Mouse (Mus musculus) liver, embryonic 11.5 days (tissue): Measurements from ENCODE around the gene Actn3. TPM values are rescaled to one million over a fixed set of nuclear protein-coding genes. Genes with fewer than 3 reads are reported as not detected.

Source experiments
- ATAC-seq: fragments of 200-750 bp; cut with Nextera tagmentation; replicated peaks from 2 replicates; pipeline ENCODE4 v1.8.0; 2017; ENCODE audit warnings: moderate number of reproducible peaks, mild to moderate bottlenecking, moderate TSS enrichment, moderate library complexity; ENCODE audit not compliant: low FRiP score
- DNase-seq: peaks from one replicate; pipeline ENCODE4 v3.0.0-alpha.2; 2017; ENCODE audit warnings: low spot score
- H3K27ac ChIP-seq: fragments of 300-500 bp; sonication (generic); 2 replicates; pipeline ENCODE4 v1.5.1; 2014; ENCODE audit warnings: mild to moderate bottlenecking, low read depth, low read length, control low read depth
- H3K27me3 ChIP-seq: fragments of 300-500 bp; sonication (generic); replicated peaks from 2 replicates; pipeline ENCODE4 v1.6.1; 2014; ENCODE audit warnings: low read length, mixed read lengths; ENCODE audit not compliant: control insufficient read depth, insufficient read depth
- H3K36me3 ChIP-seq: fragments of 300-500 bp; sonication (generic); 2 replicates; pipeline ENCODE4 v1.6.1; 2014; ENCODE audit warnings: mild to moderate bottlenecking, low read length, moderate library complexity, mixed read lengths; ENCODE audit not compliant: control insufficient read depth, insufficient read depth
- H3K4me1 ChIP-seq: fragments of 300-500 bp; sonication (generic); replicated peaks from 2 replicates; pipeline ENCODE4 v1.6.1; 2014; ENCODE audit warnings: low read length, mixed read lengths; ENCODE audit not compliant: control insufficient read depth, insufficient read depth
- H3K4me2 ChIP-seq: fragments of 300-500 bp; sonication (generic); 2 replicates; pipeline ENCODE4 v1.6.1; 2014; ENCODE audit warnings: mild to moderate bottlenecking, control low read depth, moderate library complexity
- H3K4me3 ChIP-seq: fragments of 300-500 bp; sonication (generic); 2 replicates; pipeline ENCODE4 v1.5.1; 2014; ENCODE audit warnings: low read depth, low read length, control low read depth
- H3K9ac ChIP-seq: fragments of 300-500 bp; sonication (generic); 2 replicates; pipeline ENCODE4 v1.6.1; 2014; ENCODE audit warnings: low read depth, low read length, control low read depth
- H3K9me3 ChIP-seq: fragments of 300-500 bp; sonication (generic); 2 replicates; pipeline ENCODE4 v1.6.1; 2016; ENCODE audit warnings: low read length, inconsistent platforms, mixed read lengths; ENCODE audit not compliant: control insufficient read depth
- WGBS: fragments of 180-500 bp; shearing (Covaris S2); extraction: QIAGEN DNeasy Blood & Tissue Kit; methylation state at CpG from one replicate; pipeline ENCODE4 v1.1.7; 2014; 5-methylcytosine and 5-hydroxymethylcytosine counted together
- polyA plus RNA-seq: library from polyadenylated mRNA; unstranded; fragments of >200 nt; fragmentation: Nextera tagmentation; extraction: Ambion mirVana; gene quantifications from 2 replicates; pipeline ENCODE4 v1.2.1, GENCODE M21; 2014

Gene Actn3
- polyA plus RNA-seq, 1 experiment from 2014 or later, result 2.1 TPM

GRCm38 (mm10) chr19:4899888-4900287, 22.2 kb upstream of the Actn3 start:
- Histone ChIP-seq H3K4me1 (no peaks in the 10 kb centered on the region), H3K9ac (no peak overlapping the region), H3K36me3 (no peaks in the 10 kb centered on the region), H3K27ac (no peak overlapping the region), H3K27me3 (no peaks in the 10 kb centered on the region), H3K9me3 (no peaks in the 10 kb centered on the region), H3K4me3 (no peak overlapping the region), H3K4me2 (no peak overlapping the region)
- 46% methylated on average over 3 of the region's 3 CpGs for WGBS
- no peak for DNase-seq
- ATAC-seq, result no peak

GRCm38 (mm10) chr19:4898972-4899371, 21.3 kb upstream of the Actn3 start:
- Histone ChIP-seq H3K4me3 (no peak overlapping the region), H3K36me3 (no peaks in the 10 kb centered on the region), H3K9ac (no peak overlapping the region), H3K4me1 (no peaks in the 10 kb centered on the region), H3K4me2 (no peak overlapping the region), H3K9me3 (no peaks in the 10 kb centered on the region), H3K27ac (no peak overlapping the region), H3K27me3 (no peaks in the 10 kb centered on the region)
- 69% methylated on average over 9 of the region's 9 CpGs for WGBS
- ATAC-seq (no peak), DNase-seq (no peak)

- no peaks in the 10 kb centered on the region for H3K9me3 ChIP-seq
- H3K27me3 ChIP-seq, result no peaks in the 10 kb centered on the region
- ATAC-seq, result no peak
- H3K4me3 ChIP-seq, result no peak overlapping the region
- 61% methylated on average over 21 of the region's 21 CpGs for WGBS
- H3K4me2 ChIP-seq, result no peak overlapping the region
- H3K36me3 ChIP-seq, result no peaks in the 10 kb centered on the region; the same call in 1 of the 2 replicates
- peaks cover 7% of the 10 kb centered on the region for H3K4me1 ChIP-seq
- DNase-seq, result no peak
- no peak overlapping the region for H3K27ac ChIP-seq
- no peak overlapping the region for H3K9ac ChIP-seq
Observed at GRCm38 (mm10) chr19:4896780-4897520, 19.2 kb upstream of the Actn3 start.

- no peak for DNase-seq
Observed at GRCm38 (mm10) chr19:4891798-4892197, 14.1 kb upstream of the Actn3 start.

GRCm38 (mm10) chr19:4889791-4890190, 12.1 kb upstream of the Actn3 start:
- no peak for DNase-seq
- 77% methylated on average over 10 of the region's 10 CpGs for WGBS
- no peaks in the 10 kb centered on the region for H3K9me3 ChIP-seq
- H3K9ac ChIP-seq, result no peak overlapping the region
- H3K4me1 ChIP-seq, result peaks cover 15% of the 10 kb centered on the region
- ATAC-seq, result no peak
- H3K27me3 ChIP-seq, result no peaks in the 10 kb centered on the region
- no peak overlapping the region for H3K4me2 ChIP-seq
- no peak overlapping the region for H3K4me3 ChIP-seq
- H3K27ac ChIP-seq, result no peak overlapping the region
- H3K36me3 ChIP-seq, result no peaks in the 10 kb centered on the region; the same call in 1 of the 2 replicates

More at GRCm38 (mm10) chr19:4891798-4892197, 14.1 kb upstream of the Actn3 start:
- Histone ChIP-seq H3K27ac (peak overlapping the region; percentile 56; the same call in 1 of the 2 replicates), H3K4me1 (peaks cover 15% of the 10 kb centered on the region), H3K36me3 (no peaks in the 10 kb centered on the region; the same call in 1 of the 2 replicates), H3K4me3 (no peak overlapping the region), H3K9ac (0 out of 2 replicates have a peak overlapping the region, but pooled peaks have one; percentile 11), H3K9me3 (no peaks in the 10 kb centered on the region), H3K27me3 (no peaks in the 10 kb centered on the region), H3K4me2 (peak overlapping the region; percentile 36)
- 44% methylated on average over 3 of the region's 3 CpGs for WGBS
- ATAC-seq, result peak; percentile 94

- Histone ChIP-seq H3K9me3 (no peaks in the 10 kb centered on the region), H3K4me1 (peaks cover 10% of the 10 kb centered on the region), H3K9ac (no peak overlapping the region), H3K36me3 (peaks cover 5% of the 10 kb centered on the region; the same call in 1 of the 2 replicates), H3K27ac (no peak overlapping the region), H3K4me3 (no peak overlapping the region), H3K27me3 (no peaks in the 10 kb centered on the region), H3K4me2 (no peak overlapping the region)
- WGBS, result 65% methylated on average over 4 of the region's 4 CpGs
- ATAC-seq, result peak; percentile 85
- no peak for DNase-seq
Observed at GRCm38 (mm10) chr19:4883961-4884360, 6.3 kb upstream of the Actn3 start.

GRCm38 (mm10) chr19:4879324-4879703, 1.6 kb upstream of the Actn3 start:
- no peak overlapping the region; the same call in 1 of the 2 replicates for H3K27ac ChIP-seq
- DNase-seq (no peak), ATAC-seq (no peak)

GRCm38 (mm10) chr19:4878405-4879323, 955 bp upstream of the Actn3 start, which contains the start of gene Zdhhc24:
TSS of gene Zdhhc24 (plus strand) at chr19:4878668.
- Histone ChIP-seq H3K27ac (peak within 1 kb of the TSS; percentile 86), H3K4me3 (peak within 1 kb of the TSS; percentile 94), H3K9me3 (no peaks in the 10 kb centered on the region), H3K9ac (peak within 1 kb of the TSS; percentile 94), H3K36me3 (peaks cover 5% of the 10 kb centered on the region; the same call in 1 of the 2 replicates), H3K4me2 (peak within 1 kb of the TSS; percentile 88), H3K27me3 (peaks cover 7% of the 10 kb centered on the region), H3K4me1 (peaks cover 22% of the 10 kb centered on the region)
- peak; percentile 95 for DNase-seq
- peak; percentile 98 for ATAC-seq
- 1% methylated on average over 52 of the region's 52 CpGs for WGBS

More at GRCm38 (mm10) chr19:4879324-4879703, 1.6 kb upstream of the Actn3 start:
- Histone ChIP-seq H3K4me3 (peak overlapping the region; percentile 94), H3K4me2 (peak overlapping the region; percentile 88), H3K9ac (peak overlapping the region; percentile 94), H3K36me3 (peaks cover 5% of the 10 kb centered on the region; the same call in 1 of the 2 replicates), H3K27me3 (peaks cover 7% of the 10 kb centered on the region), H3K4me1 (peaks cover 24% of the 10 kb centered on the region), H3K9me3 (no peaks in the 10 kb centered on the region)
- 59% methylated on average over 10 of the region's 10 CpGs for WGBS
